In genomic region chr12:35555925-35556324, GRCm38 (mm10) we compare ENCODE assay signal across 16 mouse cellular contexts.
"Had no signal": no experiment of that assay in that cellular context is flagged by ENCODE, and none has a peak within 500 bp of the region (broad histone marks: within the 10 kb centered on the region; RNA-seq: fewer than 3 reads in every experiment).

No protein-coding gene starts in this region.

- H3K9me3 ChIP-seq: hindbrain, embryonic 15.5 days; limb, embryonic 15.5 days; neural tube, embryonic 12.5 days had no signal

- H3K36me3 ChIP-seq: hindbrain, embryonic 15.5 days; limb, embryonic 12.5 days; limb, embryonic 15.5 days; neural tube, embryonic 12.5 days; neural tube, embryonic 15.5 days had no signal

- H3K4me3 ChIP-seq: hindbrain, embryonic 15.5 days; limb, embryonic 12.5 days; limb, embryonic 15.5 days; neural tube, embryonic 12.5 days; neural tube, embryonic 15.5 days had no signal

- H3K4me2 ChIP-seq: hindbrain, embryonic 15.5 days; limb, embryonic 12.5 days; limb, embryonic 15.5 days; liver, embryonic 11.5 days; midbrain, embryonic 11.5 days; neural tube, embryonic 12.5 days; neural tube, embryonic 15.5 days had no signal

- DNase-seq: kidney, adult 2 months; left cerebral cortex, postnatal 4 days; lung, adult 2 months; lung, postnatal 10 days; lung, postnatal 4 days; midbrain, embryonic 14.5 days; thymus, adult 18-20 months; thymus, postnatal 36 days had no signal

- ATAC-seq: intestine, postnatal 0 days had no signal

- H3K27ac ChIP-seq: hindbrain, embryonic 15.5 days; limb, embryonic 12.5 days; limb, embryonic 15.5 days; neural tube, embryonic 12.5 days; neural tube, embryonic 15.5 days had no signal

- H3K9ac ChIP-seq: hindbrain, embryonic 15.5 days; limb, embryonic 12.5 days; limb, embryonic 15.5 days; neural tube, embryonic 12.5 days; neural tube, embryonic 15.5 days had no signal

- H3K27me3 ChIP-seq: hindbrain, embryonic 15.5 days; limb, embryonic 12.5 days; limb, embryonic 15.5 days; neural tube, embryonic 12.5 days; neural tube, embryonic 15.5 days had no signal

- H3K4me1 ChIP-seq: hindbrain, embryonic 15.5 days; limb, embryonic 12.5 days; limb, embryonic 15.5 days; neural tube, embryonic 12.5 days; neural tube, embryonic 15.5 days had no signal
